Mouse (Mus musculus): Measurements from ENCODE around the gene Hlcs. TPM values are rescaled to one million over a fixed set of nuclear protein-coding genes. Genes with fewer than 3 reads are reported as not detected.

Gene Hlcs
- polyA plus RNA-seq, 1 experiment, result 6.9 TPM

- Histone ChIP-seq H3K4me3 (ENCODE audit: insufficient read depth, low read depth, low read length) (no peak overlapping the region), H3K27ac (ENCODE audit: insufficient read depth, low read depth, low read length) (no peak overlapping the region), H3K4me1 (ENCODE audit: control insufficient read depth, insufficient read depth, low read length) (no peaks in the 10 kb centered on the region; the same call in 1 of the 2 replicates), H3K36me3 (ENCODE audit: control insufficient read depth, insufficient read depth, low read length) (no peaks in the 10 kb centered on the region), H3K27me3 (replicated peaks; ENCODE audit: control insufficient read depth, insufficient read depth, low read length) (no peaks in the 10 kb centered on the region)
- TF ChIP-seq POLR2A (IDR thresholded peaks at IDR 0.05; ENCODE audit: low read depth, low read length), result no peak
- TF ChIP-seq CTCF (conservative IDR thresholded peaks at IDR 0.05; ENCODE audit: insufficient read depth, insufficient read length, low read depth, low read length), result 0 out of 2 replicates have a peak, but pooled peaks have one; percentile 5
- no peak for DNase-seq
- 88% methylated on average over 5 of the region's 5 CpGs for WGBS
These were observed 11.7 kb downstream of the Hlcs start for GRCm38 (mm10) chr16:94301696-94302095.

- Histone ChIP-seq H3K36me3 (ENCODE audit: control insufficient read depth, insufficient read depth, low read length) (no peaks in the 10 kb centered on the region), H3K27me3 (replicated peaks; ENCODE audit: control insufficient read depth, insufficient read depth, low read length) (no peaks in the 10 kb centered on the region), H3K4me3 (ENCODE audit: insufficient read depth, low read depth, low read length) (no peak overlapping the region), H3K27ac (ENCODE audit: insufficient read depth, low read depth, low read length) (no peak overlapping the region), H3K4me1 (ENCODE audit: control insufficient read depth, insufficient read depth, low read length) (no peaks in the 10 kb centered on the region; the same call in 1 of the 2 replicates)
- DNase-seq, result no peak
- 94% methylated on average over 4 of the region's 4 CpGs for WGBS
- TF ChIP-seq POLR2A (IDR thresholded peaks at IDR 0.05; ENCODE audit: low read depth, low read length) (no peak), CTCF (conservative IDR thresholded peaks at IDR 0.05; ENCODE audit: insufficient read depth, insufficient read length, low read depth, low read length) (no peak)
These were observed 12.2 kb downstream of the Hlcs start for GRCm38 (mm10) chr16:94301194-94301593.

DNA sequence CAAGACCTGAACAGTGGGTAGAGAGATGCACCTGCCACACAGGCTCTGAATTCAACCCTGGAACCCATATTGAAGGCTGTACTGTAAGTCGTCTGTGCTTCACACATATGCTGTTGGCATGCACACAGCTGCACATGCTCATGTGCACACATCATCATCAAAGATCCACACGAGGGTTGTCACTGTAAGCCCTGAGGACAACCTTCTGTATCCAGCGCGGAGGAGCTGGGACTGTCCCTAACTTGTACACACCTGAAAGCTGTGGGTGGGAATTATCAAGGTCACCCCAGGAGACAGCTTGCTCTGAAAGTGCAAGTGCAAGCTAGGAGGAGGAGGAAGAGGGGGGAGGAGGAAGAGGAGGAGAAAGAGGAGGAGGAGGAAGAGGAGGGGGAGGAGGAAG is 14.2 kb downstream of the Hlcs start:
- TF ChIP-seq CTCF (conservative IDR thresholded peaks at IDR 0.05; ENCODE audit: insufficient read depth, insufficient read length, low read depth, low read length) (no peak), POLR2A (IDR thresholded peaks at IDR 0.05; ENCODE audit: low read depth, low read length) (no peak)

DNA sequence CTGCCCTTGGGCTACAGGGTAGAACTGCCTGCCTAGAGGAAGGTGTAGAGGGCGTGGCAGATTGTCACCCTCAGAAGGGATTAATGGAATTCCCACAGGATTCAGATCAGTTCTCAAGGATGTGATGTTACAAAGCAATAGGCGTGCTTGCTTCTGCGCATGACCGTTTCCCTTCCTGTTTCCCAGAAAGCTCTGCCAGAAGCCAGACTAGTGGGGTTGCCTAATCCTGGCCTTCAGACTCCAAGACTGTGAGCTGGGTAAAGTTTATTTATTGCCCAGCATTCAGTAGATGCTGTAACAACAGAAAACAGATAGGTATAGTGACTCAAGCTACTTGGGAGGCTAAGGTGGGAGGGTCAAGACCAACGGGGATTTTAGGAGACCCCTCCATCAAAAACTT is 15.3 kb downstream of the Hlcs start:
- no peak for TF ChIP-seq POLR2A (IDR thresholded peaks at IDR 0.05; ENCODE audit: low read depth, low read length)
- no peak for TF ChIP-seq CTCF (conservative IDR thresholded peaks at IDR 0.05; ENCODE audit: insufficient read depth, insufficient read length, low read depth, low read length)
- Histone ChIP-seq H3K36me3 (ENCODE audit: control insufficient read depth, insufficient read depth, low read length) (no peaks in the 10 kb centered on the region), H3K4me3 (ENCODE audit: insufficient read depth, low read depth, low read length) (no peak overlapping the region), H3K4me1 (ENCODE audit: control insufficient read depth, insufficient read depth, low read length) (no peaks in the 10 kb centered on the region; the same call in 1 of the 2 replicates), H3K27me3 (replicated peaks; ENCODE audit: control insufficient read depth, insufficient read depth, low read length) (no peaks in the 10 kb centered on the region), H3K27ac (ENCODE audit: insufficient read depth, low read depth, low read length) (no peak overlapping the region)
- WGBS, result 89% methylated on average over 5 of the region's 5 CpGs
- no peak for DNase-seq

More for the DNA sequence above, 14.2 kb downstream of the Hlcs start:
- Histone ChIP-seq H3K4me3 (ENCODE audit: insufficient read depth, low read depth, low read length) (no peak overlapping the region), H3K36me3 (ENCODE audit: control insufficient read depth, insufficient read depth, low read length) (no peaks in the 10 kb centered on the region), H3K27me3 (replicated peaks; ENCODE audit: control insufficient read depth, insufficient read depth, low read length) (no peaks in the 10 kb centered on the region), H3K4me1 (ENCODE audit: control insufficient read depth, insufficient read depth, low read length) (no peaks in the 10 kb centered on the region; the same call in 1 of the 2 replicates), H3K27ac (ENCODE audit: insufficient read depth, low read depth, low read length) (no peak overlapping the region)
- WGBS, result 59% methylated on average over 4 of the region's 4 CpGs
- no peak for DNase-seq

GRCm38 (mm10) chr16:94291141-94291540 is 22.2 kb downstream of the Hlcs start:
- no peaks in the 10 kb centered on the region for H3K36me3 ChIP-seq (ENCODE audit: control insufficient read depth, insufficient read depth, low read length)
- H3K27ac ChIP-seq (ENCODE audit: insufficient read depth, low read depth, low read length), result no peak overlapping the region
- H3K4me1 ChIP-seq (ENCODE audit: control insufficient read depth, insufficient read depth, low read length), result no peaks in the 10 kb centered on the region
- H3K27me3 ChIP-seq (replicated peaks; ENCODE audit: control insufficient read depth, insufficient read depth, low read length), result no peaks in the 10 kb centered on the region
- 86% methylated on average over 4 of the region's 4 CpGs for WGBS
- no peak for TF ChIP-seq CTCF (conservative IDR thresholded peaks at IDR 0.05; ENCODE audit: insufficient read depth, insufficient read length, low read depth, low read length)
- no peak for TF ChIP-seq POLR2A (IDR thresholded peaks at IDR 0.05; ENCODE audit: low read depth, low read length)
- H3K4me3 ChIP-seq (ENCODE audit: insufficient read depth, low read depth, low read length), result no peak overlapping the region
- DNase-seq, result no peak

DNA sequence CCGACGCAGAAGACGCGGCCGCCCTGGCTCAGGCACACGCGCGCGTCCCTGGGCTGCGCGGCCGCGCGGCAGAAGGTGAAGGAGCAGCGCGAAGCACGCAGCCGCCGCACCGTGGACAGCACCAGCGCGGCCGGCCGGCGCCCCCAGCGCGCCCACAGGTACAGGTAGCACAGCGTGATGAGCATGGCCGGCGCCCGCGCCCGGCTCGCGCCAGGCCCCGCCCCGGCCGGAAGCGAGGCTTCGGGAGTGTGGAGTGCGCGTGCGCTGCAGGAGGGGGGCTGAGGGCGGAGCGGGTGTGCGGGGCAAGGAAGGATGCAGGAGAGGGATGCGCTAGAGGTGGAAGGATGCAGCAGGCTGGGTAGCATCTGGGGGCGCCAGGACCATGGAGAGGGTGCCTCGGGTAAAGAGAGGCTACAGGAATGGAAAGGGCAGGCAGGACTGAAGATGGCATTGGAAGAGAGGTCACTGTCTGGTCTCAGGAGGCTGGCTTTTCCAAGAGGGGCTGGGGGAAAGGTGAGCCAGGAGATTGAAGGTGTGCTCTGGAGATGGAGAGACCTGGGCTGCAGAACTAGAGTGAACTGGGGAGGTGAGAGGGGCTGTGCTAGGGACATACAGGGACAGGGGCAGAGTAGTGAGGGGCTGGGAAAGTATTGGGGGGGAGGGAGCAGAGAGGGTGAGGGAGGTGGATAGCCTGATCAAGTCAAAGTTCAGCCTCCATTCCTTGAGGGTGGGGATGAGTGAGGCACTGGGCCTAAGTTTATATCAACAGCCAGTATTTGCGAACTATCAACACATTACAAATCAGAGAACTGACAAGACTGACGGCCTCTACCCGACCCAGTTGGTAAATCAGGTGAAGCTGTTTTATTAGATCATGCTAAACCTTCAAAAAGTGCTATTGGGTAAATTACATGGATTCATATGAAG is 23.0 kb downstream of the Hlcs start:
- Histone ChIP-seq H3K4me3 (ENCODE audit: insufficient read depth, low read depth, low read length) (peak overlapping the region; percentile 74), H3K36me3 (ENCODE audit: control insufficient read depth, insufficient read depth, low read length) (no peaks in the 10 kb centered on the region), H3K27me3 (replicated peaks; ENCODE audit: control insufficient read depth, insufficient read depth, low read length) (no peaks in the 10 kb centered on the region), H3K27ac (ENCODE audit: insufficient read depth, low read depth, low read length) (no peak overlapping the region), H3K4me1 (ENCODE audit: control insufficient read depth, insufficient read depth, low read length) (no peaks in the 10 kb centered on the region)
- TF ChIP-seq POLR2A (IDR thresholded peaks at IDR 0.05; ENCODE audit: low read depth, low read length) (peak; percentile 22), CTCF (conservative IDR thresholded peaks at IDR 0.05; ENCODE audit: insufficient read depth, insufficient read length, low read depth, low read length) (no peak)
- DNase-seq, result peak; percentile 85
- 5% methylated on average over 52 of the region's 52 CpGs for WGBS

Measured in kidney, adult 2 months (tissue).